Mouse (Mus musculus): Measurements from ENCODE around the gene Gpr157.

Gene Gpr157

GRCm38 (mm10) chr4:150110373-150110772 is 23.2 kb downstream of the Gpr157 start:
- no peak for DNase-seq (ENCODE audit: low spot score)

- peak; percentile 56 for DNase-seq (ENCODE audit: low spot score)
Observed at GRCm38 (mm10) chr4:150112867-150113266, 25.7 kb downstream of the Gpr157 start.

- DNase-seq (ENCODE audit: low spot score) = no peak
Observed at GRCm38 (mm10) chr4:150114505-150115061, 27.4 kb downstream of the Gpr157 start.

DNA sequence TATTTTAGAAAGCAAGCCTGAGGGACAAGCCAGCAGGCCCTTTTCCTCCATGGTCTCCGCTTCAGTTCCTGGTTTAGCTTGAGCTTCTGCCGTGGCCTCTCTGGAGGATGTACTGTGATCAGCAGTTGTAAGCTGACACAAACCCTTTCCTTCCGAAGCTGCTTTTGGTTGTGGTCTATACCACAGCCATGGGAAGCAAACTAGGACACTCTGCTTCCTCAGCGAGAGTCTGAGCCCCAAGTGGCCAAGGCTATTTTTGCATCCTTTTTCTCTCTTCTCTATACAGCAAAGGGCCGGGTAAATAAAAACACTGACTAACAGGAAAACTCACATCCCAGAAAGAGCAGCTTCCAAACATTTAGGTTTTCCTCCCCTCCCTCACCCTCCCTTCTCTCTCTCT is 30.1 kb downstream of the Gpr157 start:
- DNase-seq (ENCODE audit: low spot score) = no peak

DNA sequence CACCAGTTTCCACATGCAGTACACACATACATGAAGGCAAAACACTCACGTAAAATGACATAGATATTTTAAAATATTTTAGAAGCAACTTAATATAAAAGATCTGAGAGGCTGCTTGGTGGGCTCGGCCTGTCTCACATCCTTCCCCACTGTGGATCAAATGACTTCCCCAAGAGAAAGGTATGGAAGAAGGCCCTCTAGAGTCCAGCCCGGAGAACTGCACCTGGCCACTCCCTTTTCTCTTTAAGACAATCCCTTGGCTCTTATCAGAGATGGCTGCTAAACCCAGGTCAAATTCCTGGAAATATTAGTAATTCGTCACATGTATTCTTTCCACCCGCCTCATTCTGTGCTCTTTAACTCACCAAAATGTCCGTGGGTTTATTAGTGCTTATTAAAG is 31.0 kb downstream of the Gpr157 start:
- DNase-seq (ENCODE audit: low spot score) = no peak

DNA sequence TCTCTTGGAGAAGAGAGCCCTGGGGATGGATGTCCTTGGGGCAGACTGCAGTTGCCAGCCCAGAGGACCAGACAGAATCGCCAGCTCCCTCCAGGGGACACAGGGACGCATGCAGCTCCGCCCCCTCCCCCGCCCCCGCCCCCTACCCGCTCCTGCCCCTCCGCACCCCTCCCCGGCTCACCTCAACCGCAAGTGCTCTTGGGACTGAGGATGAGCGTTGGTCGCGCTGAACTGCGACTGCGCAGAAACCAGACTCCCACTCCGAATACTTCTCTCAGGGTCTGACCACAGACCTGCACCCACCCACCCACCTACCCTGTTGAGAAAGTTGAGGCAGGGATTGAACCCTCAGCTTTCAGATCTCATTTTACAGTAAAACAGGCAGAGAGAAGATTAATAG is 31.9 kb downstream of the Gpr157 start, which contains the start of gene Slc2a5:
Gene Slc2a5, plus strand, starts transcription at position 229 of the 400 bp plus-strand sequence.
- DNase-seq (ENCODE audit: low spot score) = no peak

- no peak for DNase-seq (ENCODE audit: low spot score)
Observed at GRCm38 (mm10) chr4:150119640-150120039, 32.5 kb downstream of the Gpr157 start.

- DNase-seq (ENCODE audit: low spot score) = no peak
Observed at GRCm38 (mm10) chr4:150120173-150120833, 33.1 kb downstream of the Gpr157 start.

DNA sequence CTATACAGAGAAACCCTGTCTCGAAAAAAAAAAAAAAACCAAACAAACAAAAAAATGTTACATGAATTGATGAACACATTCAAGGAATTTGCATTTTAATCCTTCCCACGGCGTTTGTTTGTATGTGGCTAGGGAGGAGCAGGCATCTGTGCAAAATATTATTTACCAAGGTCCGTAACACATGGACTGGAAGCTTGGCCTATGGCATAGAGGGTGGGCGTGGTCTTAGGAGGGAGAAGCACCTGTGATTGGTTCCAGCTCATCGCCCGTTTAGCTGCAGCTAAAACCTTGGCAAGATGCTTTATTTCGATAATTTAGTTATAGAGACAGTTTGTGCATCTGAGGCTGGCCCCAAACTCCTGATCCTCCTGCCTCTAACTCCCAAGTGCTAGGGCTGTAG is 34.3 kb downstream of the Gpr157 start:
- no peak for DNase-seq (ENCODE audit: low spot score)

- DNase-seq (ENCODE audit: low spot score) = no peak
Observed at GRCm38 (mm10) chr4:150122476-150122875, 35.3 kb downstream of the Gpr157 start.

GRCm38 (mm10) chr4:150126373-150126772 is 39.2 kb downstream of the Gpr157 start:
- no peak for DNase-seq (ENCODE audit: low spot score)

- no peak for DNase-seq (ENCODE audit: low spot score)
Observed at GRCm38 (mm10) chr4:150127894-150128293, 40.7 kb downstream of the Gpr157 start.

GRCm38 (mm10) chr4:150128571-150128970 is 41.4 kb downstream of the Gpr157 start:
- DNase-seq (ENCODE audit: low spot score) = no peak

- DNase-seq (ENCODE audit: low spot score) = no peak
Observed at GRCm38 (mm10) chr4:150130661-150131060, 43.5 kb downstream of the Gpr157 start.

- peak; percentile 51 for DNase-seq (ENCODE audit: low spot score)
Observed at GRCm38 (mm10) chr4:150132692-150133271, 45.6 kb downstream of the Gpr157 start.

GRCm38 (mm10) chr4:150135254-150135653 is 48.1 kb downstream of the Gpr157 start:
- no peak for DNase-seq (ENCODE audit: low spot score)

DNA sequence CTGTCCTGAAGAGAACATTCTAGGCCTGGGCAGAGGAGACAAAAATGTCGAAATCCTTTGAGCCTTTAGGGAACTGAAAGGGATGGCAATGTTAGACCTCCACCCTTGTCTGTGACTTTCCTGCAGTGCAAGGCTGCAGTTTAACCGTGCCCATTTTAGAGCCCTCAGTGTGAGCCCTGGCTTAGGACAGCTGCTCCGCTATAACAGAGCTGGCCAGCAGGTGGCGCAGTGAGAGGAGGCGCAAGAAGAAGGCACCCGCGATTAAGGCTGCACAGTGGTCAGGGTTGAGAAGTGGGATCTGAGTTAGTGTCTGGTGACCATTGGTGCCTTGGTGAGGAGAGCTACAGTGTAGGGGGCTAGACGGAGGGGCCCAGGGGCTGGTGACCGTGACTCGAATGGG is 49.5 kb downstream of the Gpr157 start:
- DNase-seq (ENCODE audit: low spot score) = peak; percentile 79

DNA sequence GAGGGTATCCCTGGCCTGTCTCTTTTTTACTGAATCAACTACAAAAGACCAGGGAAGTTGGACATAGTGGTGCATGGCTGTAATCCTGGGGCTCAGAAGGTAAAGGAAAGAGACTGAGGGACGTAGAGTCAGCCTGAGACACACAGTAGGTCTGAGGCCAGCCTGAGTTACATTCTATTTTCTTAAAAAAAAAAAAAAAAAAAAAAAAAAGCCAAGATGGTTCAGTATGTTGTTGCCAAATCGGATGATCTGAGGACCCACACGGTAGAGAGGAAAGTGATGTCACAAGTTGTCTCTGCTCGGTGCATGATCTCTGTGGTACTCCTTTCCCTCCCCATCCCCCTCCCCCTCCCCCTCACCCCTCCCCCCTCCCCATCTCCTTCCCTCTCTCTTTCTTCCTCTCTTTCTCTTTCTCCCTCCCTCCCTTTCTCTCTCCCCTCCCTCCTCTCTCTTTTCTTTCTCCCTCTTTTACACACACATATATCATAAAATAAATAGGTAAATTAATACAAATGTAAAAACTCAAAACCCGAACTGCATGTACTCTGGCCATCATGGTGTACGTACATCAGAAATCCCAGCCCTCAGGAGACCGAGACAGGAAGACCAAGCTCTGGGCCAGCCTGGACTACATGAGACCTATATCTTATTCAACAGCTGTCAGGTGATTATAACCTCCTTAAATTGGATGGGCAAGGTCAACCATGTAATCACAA is 50.4 kb downstream of the Gpr157 start:
- DNase-seq (ENCODE audit: low spot score) = no peak

DNA sequence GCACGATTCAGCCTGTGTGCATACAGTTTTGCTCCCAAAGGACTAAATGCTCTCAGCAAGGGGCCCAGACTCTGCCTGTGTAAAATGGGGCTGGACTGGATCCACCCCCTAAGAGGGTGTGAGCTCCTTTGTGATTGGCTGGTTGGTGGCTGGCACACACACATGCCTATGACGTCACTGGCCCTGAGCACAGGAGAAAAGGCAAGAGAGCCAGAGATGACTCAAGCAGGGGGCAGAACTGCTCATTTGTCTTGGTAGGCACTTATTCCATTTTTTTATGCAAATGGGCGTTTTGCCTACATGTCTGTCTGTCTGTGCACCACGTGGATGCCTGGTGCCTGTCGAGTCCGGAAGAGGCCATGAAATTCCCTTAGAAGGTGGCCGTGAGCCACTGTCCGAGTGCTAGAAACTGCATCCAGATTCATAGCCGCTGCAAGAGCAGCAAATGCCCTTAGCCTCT is 50.9 kb downstream of the Gpr157 start:
- DNase-seq (ENCODE audit: low spot score) = peak; percentile 52

DNA sequence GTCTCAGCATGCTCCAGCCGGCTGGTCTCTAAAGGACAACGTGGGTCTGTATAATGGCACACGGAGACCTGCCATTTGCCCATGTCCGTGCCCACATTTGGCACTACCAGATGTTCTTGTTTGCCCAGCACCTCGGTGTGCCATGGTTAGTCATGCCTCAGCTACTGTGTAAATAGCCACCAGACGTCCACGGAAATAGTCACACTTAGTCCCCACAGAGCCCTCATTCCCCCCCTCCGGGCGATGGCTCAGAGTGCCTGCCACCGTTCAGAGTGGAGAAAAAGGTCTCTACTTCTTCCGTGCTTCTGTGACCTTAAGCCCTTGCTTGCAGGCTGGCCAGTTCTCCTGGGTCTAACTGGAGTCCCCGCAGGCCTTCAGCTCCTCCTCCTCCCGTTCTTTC is 51.9 kb downstream of the Gpr157 start:
- DNase-seq (ENCODE audit: low spot score) = no peak

GRCm38 (mm10) chr4:150140346-150140745 is 53.2 kb downstream of the Gpr157 start:
- DNase-seq (ENCODE audit: low spot score) = no peak

- no peak for DNase-seq (ENCODE audit: low spot score)
Observed at GRCm38 (mm10) chr4:150144242-150144641, 57.1 kb downstream of the Gpr157 start.

DNA sequence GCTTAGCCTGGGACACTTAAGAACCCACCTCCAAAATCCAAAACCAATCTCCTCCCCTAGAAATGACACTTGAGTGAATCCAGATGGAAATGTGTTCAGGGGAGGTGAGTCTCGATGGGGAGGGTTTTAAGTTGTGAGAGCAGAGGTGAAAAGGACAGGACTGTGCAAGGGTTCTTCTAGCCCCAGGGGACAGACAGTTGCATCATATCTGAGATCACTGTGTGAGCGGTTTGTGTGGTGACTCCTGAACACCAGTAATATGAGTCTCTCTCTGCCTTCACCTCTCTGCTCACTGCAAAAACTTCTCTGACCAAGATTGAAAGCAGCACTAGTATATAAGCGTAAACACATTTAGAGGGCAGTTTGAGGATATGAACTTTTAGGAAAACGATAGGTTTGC is 59.1 kb downstream of the Gpr157 start:
- DNase-seq (ENCODE audit: low spot score) = no peak
